Mouse (Mus musculus) kidney, postnatal 36 days (tissue): ENCODE measurements at regions not wholly inside any gene's neighbourhood (a gene's known extent, or its start where the extent isn't known, plus 50 kb on each side); places are given as distances from the start of the nearest gene placed in this dataset.
A peak's percentile ranks its signal among the peaks of the same experiment; 100 is the strongest.

ENCODE experiments used
- DNase-seq, 2 experiments: peaks; one replicate each; pipeline ENCODE4 v3.0.0; 2021 to 2022; ENCODE audit warnings: mixed read lengths in 2 of 2

DNA sequence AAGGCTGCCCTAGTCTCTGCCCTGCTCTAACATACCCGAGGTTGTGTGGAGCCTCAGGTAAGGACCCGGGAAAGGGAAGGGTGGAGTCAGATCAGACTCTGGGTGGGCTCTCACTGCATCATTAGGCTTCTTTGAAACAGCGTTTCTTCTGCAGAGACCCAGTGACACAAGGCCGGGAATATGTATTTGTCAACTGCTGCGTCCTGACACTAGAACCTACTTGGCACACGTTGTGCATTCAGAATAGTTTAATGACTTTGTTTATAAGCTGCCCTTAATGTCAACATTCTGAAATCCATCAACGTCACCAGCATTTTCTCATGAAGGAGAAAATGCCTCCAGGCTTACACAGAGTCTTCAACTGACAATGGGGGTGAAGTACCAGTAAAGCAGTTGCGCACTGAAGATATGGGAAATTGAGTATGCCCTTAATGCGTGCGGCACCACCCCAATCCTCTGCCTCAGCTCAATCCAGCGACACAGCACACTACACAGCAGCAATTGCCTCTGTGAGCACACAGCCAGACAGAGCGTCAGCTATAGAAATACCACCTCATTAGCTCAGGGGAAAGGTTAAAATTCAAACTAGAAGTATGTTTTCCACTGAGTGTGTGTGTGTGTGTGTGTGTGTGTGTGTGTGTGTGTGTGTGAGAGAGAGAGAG is 152.7 kb upstream of the Spdye4c start:
- DNase-seq, result peak in 1 of 2 experiments; percentile 11

DNA sequence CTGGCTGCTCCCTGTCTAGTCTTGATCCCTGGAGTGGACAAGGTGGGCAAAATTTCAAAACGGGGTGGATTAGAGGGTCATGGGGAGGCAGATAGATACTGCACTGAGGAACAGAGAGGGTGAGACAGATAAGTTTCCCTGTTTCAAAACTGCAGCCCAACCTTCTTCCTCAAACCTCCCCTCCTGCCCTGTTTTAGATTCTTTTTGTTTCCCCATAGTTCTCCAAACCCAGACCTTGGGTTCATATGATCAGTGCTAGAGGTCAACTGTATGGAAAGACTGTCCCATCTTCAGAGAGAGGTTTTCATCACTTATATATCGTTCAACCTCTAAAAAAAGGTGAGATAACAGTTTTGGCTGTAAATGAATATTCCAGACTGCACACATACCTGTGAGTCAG is 152.1 kb upstream of the Spdye4c start:
- DNase-seq, result no peak

DNA sequence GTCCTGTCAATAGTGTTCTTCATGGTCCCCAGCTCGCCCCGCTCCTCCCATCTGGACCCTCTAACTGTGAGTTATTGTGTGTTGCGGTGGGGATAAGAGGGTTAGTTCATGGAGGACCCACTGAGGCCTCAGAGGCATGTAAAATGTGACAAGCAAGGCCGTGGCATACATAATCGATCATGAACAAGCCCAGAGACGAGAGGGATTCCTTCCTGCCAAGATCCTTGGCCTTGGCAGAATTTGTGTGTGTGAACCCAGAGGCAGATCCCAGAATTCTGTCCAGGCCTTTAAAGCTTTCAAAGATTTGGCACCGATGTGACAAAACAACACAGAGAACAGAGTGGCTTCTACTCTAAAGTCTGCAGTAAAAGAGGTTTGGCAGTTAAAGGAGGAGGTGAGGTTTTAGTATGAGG is 146.4 kb upstream of the Spdye4c start:
- no peak for DNase-seq

DNA sequence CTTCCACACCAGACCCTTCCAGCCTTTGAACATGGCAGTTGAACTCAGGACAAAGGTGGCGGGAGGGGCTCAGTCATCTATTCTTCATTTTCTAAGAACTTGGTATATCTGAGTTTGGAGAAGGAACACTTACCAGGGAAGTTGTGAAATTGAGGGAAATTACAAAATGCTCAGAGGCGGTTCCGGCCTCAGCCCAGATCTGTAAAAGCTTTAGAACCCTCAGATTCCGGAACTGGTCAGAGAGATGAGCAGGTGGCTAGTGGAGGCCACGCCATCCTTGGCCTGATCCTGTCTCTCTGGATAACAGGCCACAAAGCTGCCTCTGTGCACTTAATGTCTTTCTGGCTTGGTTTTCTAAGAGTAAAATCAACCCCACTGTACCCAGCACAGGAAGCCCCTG is 145.6 kb upstream of the Spdye4c start:
- no peak for DNase-seq

DNA sequence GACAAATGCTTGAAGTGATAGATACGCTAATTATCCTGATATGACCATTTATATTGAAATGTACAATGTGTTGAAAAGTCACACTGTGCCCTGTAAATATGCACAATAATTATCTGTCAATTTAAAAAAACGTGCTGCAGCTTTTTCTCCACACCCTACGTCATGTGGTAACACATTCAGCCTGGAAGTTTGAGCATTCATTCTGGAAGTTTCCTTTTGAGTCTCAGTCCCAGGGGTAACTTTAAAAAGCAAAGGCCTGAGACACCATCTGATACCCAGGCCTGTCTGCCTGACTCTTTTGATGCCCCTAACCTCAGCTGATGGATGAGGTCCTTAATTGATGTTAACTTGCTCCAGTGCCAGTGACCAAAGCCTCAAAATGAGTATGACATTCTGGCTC is 141.7 kb upstream of the Spdye4c start:
- no peak for DNase-seq

DNA sequence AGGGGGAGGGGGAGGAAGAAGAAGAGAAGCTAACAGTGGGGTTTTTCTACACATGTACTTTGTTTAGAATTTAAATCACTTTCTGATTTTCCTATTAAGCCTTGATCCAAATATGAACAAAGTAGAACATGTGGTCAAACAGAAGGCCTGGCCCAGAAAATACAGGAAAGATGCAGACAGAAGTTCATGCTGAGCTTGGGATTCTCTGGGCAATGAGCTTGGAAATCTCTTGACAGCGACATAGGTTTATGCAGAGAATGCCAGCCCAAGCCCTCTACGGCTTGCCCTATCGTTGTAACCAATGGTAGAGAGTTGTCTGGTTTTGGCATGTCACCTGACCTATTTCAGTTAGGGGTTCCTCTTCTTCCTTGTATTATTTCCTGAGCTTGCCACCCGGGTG is 141.0 kb upstream of the Spdye4c start:
- DNase-seq, result no peak

DNA sequence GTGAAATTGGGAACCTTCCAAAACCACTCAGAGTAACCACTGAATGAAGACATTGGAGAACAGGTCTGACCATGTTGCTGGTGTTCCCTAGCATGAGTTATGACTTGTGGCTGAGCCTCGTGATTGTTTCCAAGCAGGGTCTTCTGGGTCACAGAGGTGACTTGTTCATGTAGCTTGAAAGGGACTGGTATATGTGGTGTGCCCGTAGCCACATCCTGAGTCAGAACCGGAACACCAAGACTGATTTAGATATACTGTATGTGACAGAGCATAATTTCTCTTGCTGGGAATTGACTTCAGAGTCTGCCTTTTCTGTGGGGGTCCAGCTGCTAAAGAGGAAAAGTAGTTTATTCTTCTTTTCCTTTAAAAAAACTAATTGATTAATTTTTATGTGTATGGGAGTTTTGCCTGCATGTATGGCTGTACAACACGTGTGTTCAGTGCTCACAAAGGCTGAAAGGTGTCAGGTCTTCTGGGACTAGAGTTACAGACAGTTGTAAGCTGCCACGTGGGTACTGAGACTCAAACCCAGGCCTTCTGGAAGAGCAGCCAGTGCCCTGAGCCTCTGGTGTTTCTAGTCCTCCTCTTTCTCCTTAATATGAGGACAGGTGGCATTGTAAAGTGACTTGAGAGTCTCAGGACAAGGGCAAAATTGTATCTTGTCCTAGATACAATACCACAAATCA is 139.3 kb upstream of the Spdye4c start:
- DNase-seq, result no peak

DNA sequence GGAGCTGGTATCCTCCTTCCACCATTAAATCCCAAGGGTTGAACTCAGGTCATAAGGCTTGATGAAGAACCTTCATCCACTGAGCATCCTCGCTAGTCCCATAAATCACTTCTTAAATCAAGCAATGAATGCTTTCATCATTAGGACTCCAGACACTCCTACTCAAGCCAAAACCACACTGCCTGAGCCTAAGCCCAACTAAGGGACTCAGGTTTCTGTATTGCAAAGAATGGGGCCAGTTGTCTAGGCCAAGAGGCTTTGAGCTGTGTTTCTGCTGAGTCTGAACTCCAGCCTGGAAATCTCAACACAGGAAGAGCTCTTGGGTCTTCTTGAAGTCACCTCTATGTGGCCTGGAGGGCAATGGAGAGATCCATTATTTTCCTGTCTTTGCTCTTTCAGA is 138.4 kb upstream of the Spdye4c start:
- no peak for DNase-seq

DNA sequence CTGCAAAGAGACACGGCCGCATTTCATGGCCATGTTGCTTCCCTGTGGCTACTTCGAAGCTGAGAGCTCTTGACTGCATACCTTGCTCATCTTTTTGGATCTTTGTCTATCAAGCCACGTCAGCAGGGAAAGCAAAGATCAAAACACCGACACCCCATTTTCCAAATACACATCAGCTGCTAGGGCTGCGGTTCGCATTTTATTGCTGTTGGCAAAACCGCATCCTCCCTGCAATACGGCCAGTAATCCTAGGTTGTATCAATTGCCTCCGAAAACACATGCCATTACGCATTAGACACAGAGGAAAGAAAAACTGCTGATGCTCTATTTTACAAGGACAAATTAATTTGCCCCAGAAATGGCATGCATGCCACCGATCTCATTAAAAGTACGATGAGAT is 136.5 kb upstream of the Spdye4c start:
- no peak for DNase-seq

DNA sequence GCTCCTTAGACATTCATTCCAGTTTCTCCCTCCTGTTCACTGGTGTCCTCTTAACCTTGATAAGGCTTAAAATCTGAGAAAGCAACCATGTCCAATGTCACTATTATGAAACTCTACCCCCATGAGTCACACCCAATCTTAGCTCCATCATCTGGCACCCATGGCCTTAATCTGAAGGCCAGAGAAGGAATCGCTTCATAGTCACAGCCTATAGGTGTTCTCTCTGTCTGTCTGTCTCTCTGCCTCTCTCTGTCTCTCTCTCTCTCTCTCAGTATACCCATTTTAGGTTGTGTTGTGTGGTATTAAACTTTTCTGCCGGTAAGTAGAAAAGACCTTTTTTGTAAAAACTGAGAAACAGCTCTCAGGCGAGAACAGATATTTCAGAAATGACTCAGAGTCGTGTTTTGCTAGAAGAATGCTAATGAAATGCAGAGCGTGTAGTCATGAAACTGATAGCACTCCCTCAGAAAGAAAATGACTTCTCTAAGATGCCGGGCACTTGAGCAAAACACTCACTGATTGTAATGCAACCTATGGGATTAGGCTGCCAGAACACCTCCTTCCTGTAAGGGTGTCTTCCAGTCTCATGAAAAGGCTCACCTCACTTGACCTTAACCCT is 133.3 kb upstream of the Spdye4c start:
- no peak for DNase-seq

DNA sequence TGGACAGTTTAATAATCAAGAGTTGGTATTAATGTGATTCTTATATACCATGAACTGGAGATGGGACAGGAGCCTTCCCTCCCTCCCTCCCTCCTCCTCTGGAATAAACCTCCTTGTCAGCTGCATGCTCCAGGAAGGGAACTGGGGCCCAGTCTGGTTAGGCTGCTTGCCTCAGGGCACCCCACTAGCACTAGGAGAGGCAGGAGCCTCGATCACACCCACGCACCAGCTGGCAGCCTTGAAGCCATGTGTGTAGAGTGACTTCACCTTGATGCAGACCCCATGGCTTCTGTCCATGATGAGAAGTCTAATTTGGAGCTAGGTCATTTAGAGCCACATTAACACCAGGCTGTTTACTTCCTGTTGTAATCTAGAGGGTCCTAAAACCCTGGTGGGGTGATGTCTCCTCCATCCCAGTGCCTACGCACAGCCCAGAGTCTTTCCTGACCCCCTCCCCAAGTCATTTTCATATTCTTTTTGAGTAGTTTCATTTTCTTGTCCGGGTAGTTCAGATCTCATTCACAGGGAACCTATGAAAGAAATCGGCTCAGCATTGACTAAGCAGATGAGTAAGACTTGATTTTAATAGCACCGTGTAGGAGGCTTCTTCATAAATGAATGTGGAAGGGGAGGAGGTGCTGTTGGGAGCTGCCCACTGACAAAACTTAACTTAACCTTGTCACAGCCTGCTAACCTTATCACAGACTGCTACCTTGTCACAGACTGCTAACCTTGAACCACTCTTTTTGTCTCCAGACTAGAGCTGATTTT is 125.6 kb upstream of the Spdye4c start:
- DNase-seq, result no peak

DNA sequence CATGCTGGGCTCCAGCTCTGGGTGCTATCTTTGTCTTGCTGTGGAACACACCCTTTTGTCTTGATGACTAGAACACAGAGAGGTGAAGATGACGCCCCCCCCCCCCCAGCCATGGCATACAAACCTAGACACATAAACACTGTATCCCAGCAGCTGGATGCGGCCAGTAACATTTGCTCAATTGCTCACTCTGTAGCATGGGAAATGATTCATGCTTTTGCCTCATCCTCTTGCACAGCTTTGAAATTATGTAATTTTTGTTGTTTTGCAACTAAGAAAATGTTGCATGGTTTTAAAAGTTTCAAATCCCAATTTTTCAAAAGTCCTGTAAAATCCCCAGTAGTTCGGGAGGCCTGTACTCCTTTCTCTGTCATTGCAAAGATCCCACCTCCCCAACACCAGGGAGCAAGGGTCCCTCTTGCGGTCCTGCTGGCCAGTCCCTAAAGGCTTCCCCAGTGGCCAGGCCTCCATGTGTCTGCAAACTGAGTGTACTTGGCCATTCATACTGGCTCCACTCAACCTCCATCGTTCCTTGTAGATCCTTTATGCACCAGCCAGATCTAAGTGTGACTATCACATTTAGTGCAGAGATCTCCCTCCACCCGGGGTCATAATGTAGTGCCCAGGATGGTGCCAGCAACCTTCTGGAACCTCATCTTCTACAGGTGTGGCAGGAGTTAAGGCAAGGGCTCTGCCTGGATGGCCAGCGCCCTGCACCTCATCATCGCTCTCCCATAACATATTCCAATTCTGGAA is 123.3 kb upstream of the Spdye4c start:
- no peak for DNase-seq

DNA sequence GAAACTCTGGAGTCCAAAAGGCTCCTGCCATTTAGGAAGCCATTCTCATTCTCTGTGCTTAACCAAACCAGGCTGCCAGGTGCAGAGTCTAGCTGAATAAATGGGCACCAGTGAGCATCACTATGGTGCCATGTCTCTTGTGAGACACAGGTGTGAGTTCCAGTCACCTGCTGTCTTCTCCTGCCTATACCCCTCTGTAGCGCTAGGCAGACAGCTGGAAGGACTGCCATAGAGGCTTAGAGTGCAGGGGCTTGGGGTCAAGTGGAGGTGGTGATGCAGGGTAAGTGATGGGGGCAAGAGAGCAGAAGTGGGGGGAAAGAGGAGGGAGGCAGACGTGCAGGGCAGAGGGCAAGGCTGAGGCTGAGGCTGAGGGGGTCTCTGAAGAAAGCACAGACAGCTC is 122.7 kb upstream of the Spdye4c start:
- no peak for DNase-seq

DNA sequence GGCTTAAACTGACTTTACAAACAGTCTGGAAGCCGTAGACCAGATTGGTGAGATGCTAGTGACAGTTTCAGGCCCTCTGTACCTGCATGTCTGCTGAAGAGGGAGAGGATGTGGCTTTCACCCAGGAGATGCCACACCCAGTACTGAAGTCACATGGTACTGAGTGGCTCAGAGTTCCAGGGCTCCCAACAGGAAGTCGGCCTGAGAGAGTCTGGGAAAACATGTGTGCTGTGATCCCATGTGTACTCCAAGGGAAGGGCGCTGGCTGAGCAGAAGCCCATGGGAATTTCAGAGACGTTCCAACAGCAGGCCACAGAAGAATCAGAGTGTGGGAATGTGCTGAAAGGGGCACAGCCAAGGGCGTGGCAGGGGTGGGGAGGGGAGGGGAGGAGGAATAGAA is 120.7 kb upstream of the Spdye4c start:
- DNase-seq, result peak; percentile 2

DNA sequence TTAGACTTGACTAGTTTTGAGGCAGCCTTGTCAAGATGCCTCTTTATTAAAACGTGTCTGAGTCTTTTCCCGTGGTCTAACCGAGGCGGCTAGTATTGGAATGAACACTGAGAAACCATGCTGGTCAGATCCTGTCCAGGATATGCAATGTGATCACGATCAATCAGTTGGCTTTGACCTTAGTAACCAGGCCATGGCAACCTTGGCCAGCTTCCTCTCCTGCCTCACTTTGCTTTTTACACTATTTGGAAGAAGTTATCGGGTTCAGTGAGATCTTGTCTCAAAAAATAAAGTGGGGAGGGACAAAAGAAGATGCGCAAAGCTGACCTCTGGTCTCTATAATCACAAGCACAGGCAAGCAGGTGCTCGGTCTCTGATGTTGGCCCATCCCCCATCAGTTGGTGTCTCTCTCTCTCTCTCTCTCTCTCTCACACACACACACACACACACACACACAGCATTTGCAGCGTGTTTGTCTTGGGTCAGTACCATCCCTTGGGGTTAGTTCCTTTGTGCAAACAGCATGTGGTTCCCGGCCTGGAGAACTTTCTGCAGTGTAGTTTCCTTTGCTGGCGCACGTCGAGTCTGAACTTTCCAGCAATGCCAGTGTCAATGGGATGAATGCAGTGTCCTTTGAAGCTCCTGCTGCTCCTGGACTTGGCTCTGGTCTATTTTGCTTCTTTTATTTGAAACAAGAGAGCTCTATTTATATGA is 117.6 kb upstream of the Spdye4c start:
- no peak for DNase-seq

DNA sequence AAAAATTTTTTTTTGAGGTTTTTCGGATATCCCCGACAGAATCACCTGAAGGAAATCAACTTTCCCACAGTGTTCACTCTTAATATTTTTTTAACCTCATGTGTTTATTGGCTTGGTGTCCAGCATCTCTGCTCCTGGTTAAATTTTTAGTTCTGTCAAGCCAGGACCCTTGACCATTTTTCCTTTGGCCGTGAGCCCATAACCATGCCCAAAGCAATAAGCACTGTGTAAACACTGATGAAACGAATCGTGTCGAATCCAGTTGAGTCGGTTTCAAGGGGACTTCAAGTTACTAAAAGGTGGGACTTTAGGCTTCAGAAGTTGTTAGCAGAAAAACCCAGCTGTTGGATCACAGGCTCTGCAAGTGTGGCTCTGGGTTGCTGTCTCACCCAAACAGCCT is 117.0 kb upstream of the Spdye4c start:
- peak in 1 of 2 experiments; percentile 3 for DNase-seq

DNA sequence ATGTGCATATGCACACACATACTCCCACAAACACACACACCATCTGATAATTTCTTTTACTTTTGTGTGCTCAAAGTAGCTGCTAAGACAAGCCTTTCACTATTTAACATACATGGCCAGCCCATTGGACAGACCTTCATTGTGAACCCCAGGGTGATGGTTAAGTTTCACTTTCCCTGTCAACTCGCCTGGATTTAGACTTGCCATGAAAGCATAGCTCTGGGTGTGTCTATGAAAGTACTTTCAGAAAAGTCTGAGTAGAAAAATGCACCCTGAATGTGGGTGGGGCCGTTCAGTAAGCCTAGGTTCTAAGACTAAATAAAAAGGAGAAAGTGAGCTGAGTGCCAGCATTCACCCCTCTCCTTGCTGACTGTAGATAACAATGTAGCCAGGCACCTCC is 113.8 kb upstream of the Spdye4c start:
- DNase-seq, result no peak

DNA sequence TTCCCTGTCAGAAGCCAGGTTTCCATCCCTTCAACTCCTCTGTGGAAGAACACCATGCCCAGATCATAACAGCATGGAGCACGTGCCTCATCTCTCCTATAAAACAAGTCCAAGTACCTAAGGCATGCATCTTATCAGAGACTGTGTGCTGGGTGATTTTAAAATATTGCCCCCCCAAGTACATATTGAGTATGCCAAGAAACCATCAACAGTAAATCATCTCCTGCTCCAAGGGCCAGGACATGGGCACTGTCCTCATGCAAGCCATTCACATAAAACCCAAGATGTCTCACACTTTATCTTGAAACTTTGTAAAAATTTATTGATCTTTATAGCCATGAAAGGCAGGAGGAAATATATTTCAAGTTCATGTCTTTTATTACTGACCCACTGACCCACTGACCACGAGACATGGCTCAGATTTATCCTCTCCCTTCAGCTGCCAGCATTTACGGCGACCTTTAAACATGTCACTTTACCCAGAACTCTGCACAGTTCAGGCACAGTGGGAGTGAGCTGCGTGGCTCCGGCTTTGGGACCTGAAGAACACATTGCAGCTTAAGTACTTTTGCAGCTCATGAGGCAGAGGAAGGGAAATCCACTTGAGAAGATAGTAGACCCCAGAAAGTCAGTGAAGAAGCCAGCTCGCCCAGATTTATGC is 99.7 kb upstream of the Spdye4c start:
- DNase-seq, result no peak

DNA sequence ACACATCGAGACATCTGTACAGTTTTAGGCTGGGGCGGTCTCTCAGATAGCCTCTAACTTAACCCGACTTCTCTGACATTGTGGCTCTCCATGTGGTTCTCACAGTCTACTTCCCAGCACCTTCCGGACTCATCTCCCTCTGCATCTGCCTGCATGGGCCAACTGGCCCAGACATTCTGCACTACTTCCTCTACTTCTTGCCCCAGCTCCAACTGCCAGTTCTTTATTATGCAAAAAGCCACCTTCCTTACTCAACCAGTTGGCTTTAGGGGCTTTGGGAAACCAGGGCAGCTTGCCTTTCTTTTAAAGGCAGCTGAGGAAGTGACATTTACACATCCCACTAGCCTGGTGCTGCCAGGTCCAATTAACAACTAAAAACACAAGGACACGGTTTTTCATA is 97.1 kb upstream of the Spdye4c start:
- no peak for DNase-seq

DNA sequence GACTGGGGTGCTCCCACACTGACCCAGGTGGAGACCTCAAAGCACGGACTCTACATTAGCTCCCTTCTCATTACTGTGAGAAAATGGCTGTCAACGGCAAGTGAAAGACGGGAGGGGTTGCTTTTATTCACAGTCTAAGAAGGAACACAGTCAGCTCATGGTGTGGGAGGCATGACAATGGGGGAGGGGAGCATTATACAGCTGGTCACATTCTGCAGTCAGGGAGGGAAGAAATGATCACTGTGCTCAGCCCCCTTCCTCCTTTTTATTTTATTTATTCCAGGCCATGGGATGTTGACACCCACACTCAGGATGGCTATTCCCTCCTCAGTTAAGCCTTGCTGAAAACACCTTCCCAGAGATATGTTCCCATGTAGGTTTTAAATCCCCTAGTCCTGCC is 93.1 kb upstream of the Spdye4c start:
- no peak for DNase-seq

DNA sequence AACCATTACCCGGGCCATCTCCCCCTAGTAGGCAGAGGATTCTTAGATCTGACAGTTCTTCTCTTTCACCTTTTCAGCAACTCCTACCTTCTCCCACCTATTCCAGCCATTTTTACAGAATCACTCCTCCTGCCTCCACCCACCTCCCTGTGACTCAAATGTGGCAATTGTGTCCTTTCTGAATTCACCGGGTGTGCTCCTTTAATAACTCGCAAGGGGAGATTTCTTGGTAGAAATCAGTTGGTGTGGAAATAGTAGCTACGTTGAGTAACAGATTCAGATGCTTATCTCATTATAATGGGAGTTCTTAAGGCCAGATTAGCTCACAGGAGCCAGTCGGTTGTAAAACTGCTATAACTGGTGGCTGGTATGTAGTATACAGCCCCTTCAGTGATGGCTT is 92.4 kb upstream of the Spdye4c start:
- DNase-seq, result no peak
